Mouse (Mus musculus) bone marrow, adult 2 months (tissue): ENCODE results near the gene Ubxn4. TPM values are rescaled to one million over a fixed set of nuclear protein-coding genes. Genes with fewer than 3 reads are reported as not detected.

Source experiments
- H3K27ac ChIP-seq: fragments of 200-500 bp; 2 replicates; pipeline ENCODE4 v1.5.1; 2012; ENCODE audit warnings: low read depth, mild to moderate bottlenecking, control low read depth, inconsistent platforms, low read length; ENCODE audit not compliant: control insufficient read depth, poor library complexity, insufficient read depth
- H3K4me1 ChIP-seq: fragments of 200-500 bp; 2 replicates; pipeline ENCODE4 v1.6.1; 2011; ENCODE audit warnings: low read length; ENCODE audit not compliant: control insufficient read depth, insufficient read depth
- H3K4me3 ChIP-seq: fragments of 200-500 bp; replicated peaks from 2 replicates; pipeline ENCODE3; 2011; ENCODE audit warnings: mild to moderate bottlenecking, low read depth, low read length, control low read depth; ENCODE audit not compliant: control insufficient read depth
- CTCF ChIP-seq: fragments of 200-500 bp; IDR thresholded peaks from 2 replicates; pipeline ENCODE4 v1.5.1; 2011; ENCODE audit warnings: low read length, control low read depth; ENCODE audit not compliant: control insufficient read depth, insufficient read depth
- POLR2A ChIP-seq: fragments of 200-500 bp; IDR thresholded peaks from 2 replicates; pipeline ENCODE4 v1.6.1; 2011; ENCODE audit warnings: low read depth, mild to moderate bottlenecking, control low read depth, low read length, borderline replicate concordance; ENCODE audit not compliant: control insufficient read depth
- WGBS: fragments of 180-500 bp; shearing (Covaris S2); methylation state at CpG from one replicate; pipeline ENCODE4 v1.1.7; 2018; 5-methylcytosine and 5-hydroxymethylcytosine counted together
- polyA plus RNA-seq: library from polyadenylated mRNA; stranded (reverse); fragments of >200 nt; gene quantifications from 2 replicates; pipeline ENCODE4 v1.2.4, GENCODE M21; 2011; ENCODE audit warnings: low replicate concordance; ENCODE audit not compliant: missing spikeins, insufficient read depth, insufficient read length

The Ubxn4 gene
- polyA plus RNA-seq, 1 experiment, result 28.2 TPM

DNA sequence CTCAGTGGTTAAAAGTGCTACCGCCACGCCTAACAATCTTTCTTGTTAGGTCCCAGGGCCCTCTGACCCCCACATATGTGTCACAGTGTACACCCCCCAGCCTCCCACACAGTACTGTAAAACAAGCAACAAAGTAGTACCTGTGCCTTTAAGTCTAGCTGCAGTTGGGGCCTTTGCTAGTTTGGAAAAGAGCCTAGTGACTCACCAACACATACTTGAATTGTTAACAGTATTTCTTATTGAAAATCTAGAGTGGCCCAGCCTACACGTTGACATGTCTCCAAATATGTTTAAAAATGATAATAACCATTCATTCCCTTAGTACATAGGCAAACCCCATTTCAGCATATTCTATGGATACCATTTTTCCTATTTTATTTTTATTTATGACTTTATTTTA lies 27.0 kb downstream of the Ubxn4 start:
- no peaks in the 10 kb centered on the region for H3K4me1 ChIP-seq
- no peak for TF ChIP-seq POLR2A
- TF ChIP-seq CTCF, result no peak
- WGBS, result 84% methylated on average over 3 of the region's 3 CpGs
- no peak overlapping the region for H3K4me3 ChIP-seq
- H3K27ac ChIP-seq, result no peak overlapping the region

DNA sequence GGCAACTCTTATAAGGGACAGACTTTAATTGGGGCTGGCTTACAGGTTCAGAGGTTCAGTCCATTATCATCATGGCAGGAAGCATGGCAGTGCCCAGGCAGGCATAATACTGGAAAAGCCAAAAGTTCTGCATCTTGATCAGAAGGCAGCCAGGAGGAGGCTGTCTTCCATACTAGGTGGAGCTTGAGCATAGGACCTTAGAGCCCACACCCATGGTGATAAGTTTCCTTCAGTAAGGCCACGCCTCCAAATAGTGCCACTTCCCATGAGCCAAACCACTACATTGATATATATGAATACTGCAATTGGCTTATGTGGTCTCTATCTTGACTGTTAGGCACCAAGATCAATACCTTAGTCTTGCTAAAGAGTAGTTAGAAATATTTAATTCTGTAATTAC lies 32.1 kb downstream of the Ubxn4 start:
- Histone ChIP-seq H3K4me1 (no peaks in the 10 kb centered on the region), H3K27ac (no peak overlapping the region), H3K4me3 (no peak overlapping the region)
- WGBS, result 78% methylated on average over 1 of the region's 1 CpGs
- no peak for TF ChIP-seq CTCF
- no peak for TF ChIP-seq POLR2A

DNA sequence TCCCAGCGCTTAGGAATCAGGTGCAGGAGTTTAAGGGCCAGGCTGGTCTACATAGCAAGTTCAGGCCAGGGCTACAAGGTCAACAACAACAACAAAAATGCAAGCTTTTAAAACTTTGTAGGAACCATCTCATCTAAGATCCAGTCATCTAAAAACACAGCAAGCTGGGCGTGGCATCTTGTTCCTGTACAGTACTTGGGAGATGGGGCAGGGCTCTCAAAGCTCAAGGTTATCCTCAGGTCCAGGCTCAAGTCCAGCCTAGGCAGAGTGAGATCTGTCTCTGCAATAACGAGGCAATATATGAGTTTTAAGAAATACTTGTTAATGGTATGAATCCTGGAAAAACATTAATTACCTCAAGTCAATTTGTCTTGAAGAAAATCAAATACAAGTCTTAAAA lies 34.8 kb downstream of the Ubxn4 start:
- H3K4me1 ChIP-seq, result no peaks in the 10 kb centered on the region
- no peak for TF ChIP-seq POLR2A
- no peak for TF ChIP-seq CTCF
- no peak overlapping the region for H3K4me3 ChIP-seq
- no peak overlapping the region for H3K27ac ChIP-seq
- 83% methylated on average over 3 of the region's 3 CpGs for WGBS

- H3K4me1 ChIP-seq, result no peaks in the 10 kb centered on the region; the same call in 1 of the 2 replicates
- H3K27ac ChIP-seq, result no peak overlapping the region
- TF ChIP-seq CTCF (no peak), POLR2A (no peak)
- WGBS, result 87% methylated on average over 3 of the region's 3 CpGs
- H3K4me3 ChIP-seq, result no peak overlapping the region
These were observed 38.0 kb downstream of the Ubxn4 start for GRCm38 (mm10) chr1:128281753-128282152.

GRCm38 (mm10) chr1:128282924-128283323 lies 39.2 kb downstream of the Ubxn4 start:
- no peaks in the 10 kb centered on the region; the same call in 1 of the 2 replicates for H3K4me1 ChIP-seq
- 87% methylated on average over 3 of the region's 3 CpGs for WGBS

GRCm38 (mm10) chr1:128284157-128284690 lies 40.5 kb downstream of the Ubxn4 start:
- WGBS, result 70% methylated on average over 8 of the region's 8 CpGs
- TF ChIP-seq CTCF (no peak), POLR2A (no peak)

More at GRCm38 (mm10) chr1:128282924-128283323, 39.2 kb downstream of the Ubxn4 start:
- TF ChIP-seq CTCF (no peak), POLR2A (no peak)
- Histone ChIP-seq H3K4me3 (no peak overlapping the region), H3K27ac (no peak overlapping the region)

GRCm38 (mm10) chr1:128285136-128285535 lies 41.4 kb downstream of the Ubxn4 start:
- WGBS, result 87% methylated on average over 9 of the region's 9 CpGs
- no peaks in the 10 kb centered on the region; the same call in 1 of the 2 replicates for H3K4me1 ChIP-seq
- H3K27ac ChIP-seq, result no peak overlapping the region
- no peak overlapping the region for H3K4me3 ChIP-seq
- TF ChIP-seq CTCF, result no peak
- TF ChIP-seq POLR2A, result no peak

More at GRCm38 (mm10) chr1:128284157-128284690, 40.5 kb downstream of the Ubxn4 start:
- Histone ChIP-seq H3K4me1 (no peaks in the 10 kb centered on the region; the same call in 1 of the 2 replicates), H3K27ac (no peak overlapping the region), H3K4me3 (no peak overlapping the region)

GRCm38 (mm10) chr1:128290295-128290694 lies 46.5 kb downstream of the Ubxn4 start:
- Histone ChIP-seq H3K4me3 (no peak overlapping the region), H3K4me1 (no peaks in the 10 kb centered on the region), H3K27ac (no peak overlapping the region)
- 87% methylated on average over 5 of the region's 5 CpGs for WGBS
- TF ChIP-seq POLR2A, result no peak
- TF ChIP-seq CTCF, result no peak

- H3K27ac ChIP-seq, result no peak overlapping the region
- no peak overlapping the region for H3K4me3 ChIP-seq
- H3K4me1 ChIP-seq, result no peaks in the 10 kb centered on the region
- 84% methylated on average over 12 of the region's 12 CpGs for WGBS
- TF ChIP-seq CTCF, result no peak
- TF ChIP-seq POLR2A, result no peak
These were observed 49.8 kb downstream of the Ubxn4 start for GRCm38 (mm10) chr1:128293524-128293923.
